Mouse (Mus musculus) cerebellum, adult 2 months (tissue): ENCODE measurements around the gene Art3.

ENCODE experiments used
- CTCF ChIP-seq: fragments of 200-500 bp; IDR thresholded peaks from 2 replicates; pipeline ENCODE4 v1.5.1; 2011; ENCODE audit warnings: low read depth, mild to moderate bottlenecking, control low read depth, low read length, moderate library complexity, borderline replicate concordance; ENCODE audit not compliant: insufficient read depth
- POLR2A ChIP-seq: fragments of 200-500 bp; IDR thresholded peaks from 2 replicates; pipeline ENCODE4 v1.6.1; 2011; ENCODE audit warnings: low read length, control low read depth, borderline replicate concordance; ENCODE audit not compliant: insufficient read depth

DNA sequence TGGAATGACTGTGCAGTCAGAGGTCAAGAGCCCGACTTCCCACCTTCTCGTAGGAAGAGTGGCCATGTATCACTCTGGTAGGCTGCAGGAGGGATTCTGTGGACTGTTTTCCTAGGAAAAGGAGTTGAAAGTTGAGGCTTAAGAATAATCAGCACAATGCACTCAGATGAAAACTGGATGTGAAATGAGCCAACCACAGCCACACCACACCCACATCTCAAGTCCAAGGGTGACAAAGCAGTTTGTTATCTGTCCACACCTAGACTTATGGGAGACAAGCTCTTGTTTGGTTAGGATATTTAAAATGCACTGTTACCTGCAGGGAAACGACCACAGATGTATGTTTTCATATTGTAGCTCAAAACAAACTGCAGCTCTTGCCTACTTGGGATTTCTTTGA lies 48.5 kb upstream of the Art3 start:
- TF ChIP-seq CTCF = no peak
- no peak for TF ChIP-seq POLR2A
